Mouse (Mus musculus): ENCODE measurements around the gene Nfkb1. TPM values are rescaled to one million over a fixed set of nuclear protein-coding genes. Genes with fewer than 3 reads are reported as not detected.
A peak's percentile ranks its signal among the peaks of the same experiment; 100 is the strongest.

Nfkb1 gene
- total RNA-seq, 4 experiments from 2014 or later = 30.5 to 35.1 (median 32.8) TPM

GRCm38 (mm10) chr3:135702658-135703057 lies 11.3 kb upstream of the Nfkb1 start:
- no peak for DNase-seq (ENCODE audit: low spot score)

DNA sequence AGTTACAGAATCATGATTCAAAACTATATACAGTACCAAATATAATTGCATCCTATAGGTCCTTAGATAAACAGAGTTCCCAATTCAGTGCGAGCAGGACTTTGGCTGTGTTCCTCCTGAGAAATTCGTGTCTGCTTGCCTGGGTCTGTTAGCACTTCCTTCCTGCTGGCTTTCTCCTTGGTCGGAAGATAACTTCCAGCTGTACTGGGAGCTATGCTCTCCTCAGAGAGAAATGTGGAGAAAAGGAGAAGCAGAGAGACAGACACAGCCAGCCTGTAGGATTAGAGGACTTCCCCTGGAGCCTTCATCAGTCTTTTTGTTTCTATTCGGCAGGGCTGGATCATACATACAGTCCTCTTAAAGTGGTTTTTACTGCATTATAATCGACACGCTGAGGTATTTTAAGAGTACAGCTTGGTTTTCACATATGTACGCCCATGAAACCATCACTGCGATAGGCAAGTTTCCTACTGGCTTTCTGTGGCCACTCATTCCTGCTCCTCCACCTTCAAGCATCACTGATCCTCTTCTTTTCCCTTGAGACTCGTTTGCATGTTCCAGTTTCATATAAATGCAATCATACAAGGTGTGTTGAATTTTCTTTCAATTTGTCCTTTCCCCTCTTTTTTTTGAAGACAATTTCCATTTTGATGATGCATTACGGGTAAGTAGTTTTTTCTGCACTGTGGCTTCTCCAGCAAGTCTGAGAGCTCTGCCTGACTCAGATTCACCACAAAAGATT lies 8.3 kb upstream of the Nfkb1 start:
- DNase-seq (ENCODE audit: low spot score) = no peak

DNA sequence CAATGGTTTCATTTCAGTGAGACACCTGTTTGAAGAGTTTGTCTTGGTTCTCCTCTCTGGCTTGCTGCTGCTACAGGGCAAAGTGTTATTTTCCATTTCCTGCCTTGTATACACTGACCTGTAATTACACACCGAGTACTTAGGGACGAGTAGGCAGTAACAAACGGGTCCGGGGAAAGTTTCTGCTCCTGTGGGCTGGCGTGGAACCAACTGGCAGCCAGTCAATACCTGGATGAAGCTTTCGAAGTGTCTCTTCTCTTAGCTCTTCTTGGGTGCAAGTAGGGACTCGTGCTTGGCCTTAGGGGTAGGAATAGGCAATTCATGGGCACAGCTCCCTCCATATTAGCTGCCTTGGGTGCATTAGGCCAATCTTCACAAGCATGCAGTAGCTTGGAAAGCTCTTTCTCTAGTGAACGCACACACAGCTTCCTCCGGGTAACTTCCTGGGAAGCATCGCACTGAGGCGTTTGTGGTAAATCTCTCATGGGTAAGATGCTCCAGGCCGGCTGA lies 7.2 kb upstream of the Nfkb1 start:
- no peak for DNase-seq (ENCODE audit: low spot score)

DNA sequence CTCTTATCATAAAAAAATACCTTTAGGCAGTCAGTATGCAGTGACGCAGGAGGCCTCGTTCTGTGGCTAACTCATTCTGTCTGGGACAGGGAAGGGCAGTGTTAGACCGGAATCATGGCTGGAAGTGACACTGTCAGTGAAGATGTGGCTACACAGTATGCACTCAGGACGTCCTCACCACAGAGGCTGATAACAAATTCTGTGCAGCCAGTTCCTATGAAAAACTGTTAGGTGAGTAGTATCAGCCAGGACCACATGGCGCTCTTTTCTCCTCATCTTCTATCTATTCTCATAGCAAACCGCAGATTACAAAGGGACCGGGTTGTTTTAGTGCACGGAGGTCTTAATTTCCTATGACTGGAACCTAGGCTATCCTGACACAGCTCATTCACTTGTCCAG lies 4.9 kb upstream of the Nfkb1 start:
- no peak for DNase-seq (ENCODE audit: low spot score)

- DNase-seq (ENCODE audit: low spot score) = no peak
These were observed 1.7 kb upstream of the Nfkb1 start for GRCm38 (mm10) chr3:135692999-135693398.

DNA sequence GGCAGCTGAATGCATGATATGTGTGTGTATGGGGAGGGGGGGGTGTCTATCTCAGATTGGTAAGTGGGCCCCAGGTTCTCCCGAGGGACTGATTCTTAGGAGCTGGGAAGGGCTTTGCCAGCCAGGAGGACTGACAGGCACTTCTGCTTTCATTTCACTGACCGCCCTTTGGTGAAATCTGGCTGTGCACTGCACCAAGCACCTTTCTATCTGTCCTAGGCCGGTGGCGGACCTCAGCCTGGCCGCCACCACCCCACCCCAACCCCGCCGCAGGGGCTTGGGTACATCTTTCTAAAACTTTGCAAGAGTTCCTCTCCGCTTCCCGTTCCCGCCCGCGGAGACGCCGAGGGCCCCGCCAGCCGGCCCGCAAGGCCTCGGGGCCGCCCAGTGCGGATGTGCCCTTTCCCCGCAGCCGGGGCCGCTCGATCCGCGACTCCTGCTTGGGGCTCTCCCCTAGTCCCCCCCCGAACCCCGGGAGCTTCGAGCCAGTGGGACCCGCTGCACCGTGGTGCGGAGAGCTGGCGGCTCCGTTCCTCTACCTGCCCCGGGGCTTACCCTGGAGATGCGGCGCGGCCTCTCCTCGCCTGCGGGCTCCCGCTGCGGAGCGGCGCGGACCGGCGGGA lies 668 bp downstream of the Nfkb1 start:
- peak; percentile 51 for DNase-seq (ENCODE audit: low spot score)

DNA sequence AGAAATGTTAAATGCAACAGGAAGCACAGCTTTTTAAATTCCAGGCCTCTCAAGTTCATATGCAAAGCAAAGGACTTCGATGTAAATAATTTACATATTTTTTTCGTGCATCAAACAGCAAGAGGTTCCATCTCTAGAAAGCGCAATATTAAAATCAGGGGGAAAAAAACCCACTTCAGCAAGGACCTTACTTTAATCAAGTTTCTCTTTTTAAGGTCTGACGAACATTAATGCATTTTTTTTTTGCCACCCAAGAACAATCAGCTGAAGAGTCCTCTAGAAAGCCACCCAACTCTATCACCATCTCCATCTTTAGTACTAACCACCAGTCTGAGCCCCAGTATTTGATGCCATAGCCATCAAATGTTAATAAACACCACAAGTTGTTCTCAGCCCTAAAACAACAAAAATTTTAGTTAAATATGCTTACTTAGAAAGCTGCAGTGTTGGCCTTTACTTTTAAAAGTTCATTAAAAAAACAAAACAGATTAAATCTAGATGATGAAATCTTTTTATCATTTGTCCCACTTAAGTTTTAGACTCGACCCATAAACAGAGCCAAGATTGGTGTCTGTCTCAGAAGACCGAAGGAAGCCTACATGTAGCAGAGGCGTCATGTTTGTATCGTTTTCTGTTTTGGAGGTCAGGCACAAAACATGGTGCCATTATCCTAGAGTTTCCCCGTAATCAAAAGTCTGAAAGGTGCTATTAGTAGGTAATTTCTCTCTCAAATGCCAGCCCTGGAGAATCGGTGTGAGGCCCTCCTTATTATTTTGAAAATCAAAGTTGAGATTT lies 1.4 kb downstream of the Nfkb1 start:
- DNase-seq (ENCODE audit: low spot score) = no peak

DNA sequence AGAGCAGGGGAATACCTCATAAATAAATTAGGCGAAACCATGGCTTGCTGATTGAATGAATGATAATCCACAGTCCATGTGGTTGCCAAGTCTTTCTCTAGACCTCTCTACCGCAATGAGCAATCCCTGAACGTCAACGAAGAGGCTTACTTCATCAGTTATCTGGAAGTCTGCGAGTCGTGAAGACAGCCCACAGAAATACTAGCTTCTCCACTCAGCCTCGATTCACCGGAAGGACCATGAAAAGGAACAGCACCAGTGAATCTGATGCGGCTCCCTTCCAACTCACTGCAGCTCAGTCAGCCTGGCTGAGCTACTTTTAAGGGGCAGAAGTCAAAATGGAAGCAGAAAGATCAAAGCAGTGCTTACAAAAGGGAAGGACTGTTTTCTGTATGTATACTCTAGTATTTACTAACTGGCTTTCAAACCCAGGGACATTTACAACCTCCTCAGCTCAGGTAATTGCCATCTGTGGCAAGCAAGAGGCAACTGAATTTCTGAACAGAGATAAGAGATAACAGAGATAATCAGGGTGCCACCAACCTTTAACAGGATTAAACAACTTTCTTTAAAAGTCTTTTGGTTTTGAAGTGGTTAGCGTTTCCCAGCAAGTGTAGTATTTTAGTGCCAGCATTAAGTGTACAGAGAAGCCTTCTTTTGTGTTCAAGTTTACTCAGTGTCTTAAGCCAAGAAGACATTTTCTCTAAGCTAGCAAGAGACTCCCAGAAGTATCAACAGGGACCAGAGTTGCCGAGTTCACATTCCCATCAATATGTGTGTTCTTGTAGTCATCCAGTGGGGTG lies 2.2 kb downstream of the Nfkb1 start:
- DNase-seq (ENCODE audit: low spot score) = no peak

DNA sequence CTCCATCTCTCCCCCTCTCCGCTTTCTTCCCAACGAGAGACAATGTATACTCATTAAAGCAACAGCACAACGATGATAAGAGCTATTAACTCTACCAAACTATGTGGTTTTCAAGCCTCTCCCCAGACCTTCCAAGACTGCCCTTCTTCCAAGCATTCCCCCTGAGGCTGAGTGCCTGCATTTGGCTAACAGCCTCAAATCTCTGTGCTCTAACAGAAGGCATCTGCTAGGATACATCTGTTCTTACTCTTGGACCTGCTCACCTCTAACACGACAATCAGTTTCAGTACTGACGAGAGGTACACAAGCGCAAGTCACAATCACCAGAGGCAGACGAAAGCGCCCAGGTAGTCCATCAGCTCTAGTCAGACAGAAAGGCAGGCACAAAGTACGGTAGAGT lies 3.4 kb downstream of the Nfkb1 start:
- no peak for DNase-seq (ENCODE audit: low spot score)

DNA sequence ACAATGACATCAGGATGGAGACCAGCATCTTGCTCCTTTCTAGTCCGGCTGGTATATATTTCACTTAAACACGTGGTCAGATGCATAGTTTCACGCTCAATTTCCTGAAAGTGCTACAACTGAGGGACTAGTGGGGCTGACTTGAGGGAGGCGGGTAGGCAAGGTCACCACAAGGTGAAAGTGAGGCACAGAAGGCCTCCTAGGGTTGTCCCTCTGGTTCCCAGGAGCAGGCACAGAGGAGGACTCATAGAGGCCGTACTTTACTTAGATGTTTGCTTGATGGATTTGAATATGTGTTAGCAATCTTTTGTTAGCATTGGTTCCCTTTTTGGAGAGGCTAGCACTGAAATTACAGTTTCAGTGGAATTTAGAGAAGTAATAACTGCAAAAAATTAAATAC lies 4.9 kb downstream of the Nfkb1 start:
- no peak for DNase-seq (ENCODE audit: low spot score)

- no peak for DNase-seq (ENCODE audit: low spot score)
These were observed 8.1 kb downstream of the Nfkb1 start for GRCm38 (mm10) chr3:135683275-135683674.

- DNase-seq (ENCODE audit: low spot score) = no peak
These were observed 9.1 kb downstream of the Nfkb1 start for GRCm38 (mm10) chr3:135682240-135682639.

DNA sequence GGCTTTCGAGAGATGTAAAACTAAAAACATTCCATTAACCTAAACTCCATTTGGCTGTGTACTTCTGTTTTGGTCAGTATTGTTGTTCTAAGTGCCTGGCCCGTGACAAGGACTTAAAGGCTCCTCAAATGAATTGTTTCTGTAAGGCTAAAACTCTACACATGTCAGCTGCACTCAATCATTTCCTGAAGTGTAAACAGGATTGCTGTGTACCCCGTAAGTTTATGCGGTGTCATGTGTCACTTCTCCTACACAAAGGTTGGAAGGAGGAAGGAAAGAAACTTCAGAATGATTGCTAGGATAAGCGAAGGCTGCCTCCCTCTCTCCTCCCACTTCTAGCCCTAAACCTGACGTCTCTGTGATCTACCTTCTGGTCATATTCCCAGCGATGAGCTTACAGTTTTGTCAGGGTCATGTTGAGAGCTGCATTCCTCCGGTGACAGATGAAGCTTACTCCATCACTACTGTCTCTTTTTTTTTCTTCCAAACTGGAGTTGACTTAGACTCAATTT lies 10.0 kb downstream of the Nfkb1 start:
- DNase-seq (ENCODE audit: low spot score) = no peak

GRCm38 (mm10) chr3:135680213-135680843 lies 11.0 kb downstream of the Nfkb1 start:
- DNase-seq (ENCODE audit: low spot score) = no peak

DNA sequence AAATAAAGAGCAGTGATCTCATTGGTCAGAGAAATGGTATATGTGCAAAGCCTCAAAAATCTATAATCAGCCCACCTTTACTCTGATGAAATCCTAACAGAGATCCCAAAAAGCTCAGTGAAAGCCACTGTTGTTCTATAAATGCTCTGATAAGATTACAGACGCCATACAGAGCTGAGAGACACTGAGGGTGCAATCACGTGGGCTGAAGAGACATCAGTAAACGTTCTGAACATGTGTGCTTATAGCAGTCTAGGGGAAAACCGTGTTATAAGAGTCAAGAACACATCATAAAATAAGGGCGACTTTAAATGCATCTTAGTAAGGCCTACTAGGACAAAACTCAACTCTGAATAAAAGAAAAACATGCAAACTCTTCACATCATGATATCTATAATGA lies 14.3 kb downstream of the Nfkb1 start:
- no peak for DNase-seq (ENCODE audit: low spot score)

GRCm38 (mm10) chr3:135676364-135676763 lies 15.0 kb downstream of the Nfkb1 start:
- DNase-seq (ENCODE audit: low spot score) = no peak

DNA sequence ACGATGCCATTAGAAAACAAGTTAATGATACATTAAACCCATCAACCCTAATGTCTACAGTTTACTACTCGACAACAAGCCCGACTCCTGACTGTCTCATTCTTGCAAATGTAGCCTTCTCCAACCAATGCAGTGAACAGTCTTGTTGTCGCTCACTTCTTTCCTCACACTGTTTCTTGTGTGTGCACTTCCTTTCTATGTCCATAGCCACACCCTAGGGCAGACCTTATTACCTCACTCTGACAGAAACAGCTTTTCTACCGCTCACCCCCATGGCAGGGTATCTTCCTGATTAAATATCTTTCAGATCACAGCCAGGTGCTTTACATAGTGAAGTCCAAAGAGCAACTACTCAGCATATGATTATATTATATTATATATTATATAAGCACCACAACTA lies 15.9 kb downstream of the Nfkb1 start:
- DNase-seq (ENCODE audit: low spot score) = no peak

- peak; percentile 37 for DNase-seq (ENCODE audit: low spot score)
These were observed 16.5 kb downstream of the Nfkb1 start for GRCm38 (mm10) chr3:135674716-135675392.

DNA sequence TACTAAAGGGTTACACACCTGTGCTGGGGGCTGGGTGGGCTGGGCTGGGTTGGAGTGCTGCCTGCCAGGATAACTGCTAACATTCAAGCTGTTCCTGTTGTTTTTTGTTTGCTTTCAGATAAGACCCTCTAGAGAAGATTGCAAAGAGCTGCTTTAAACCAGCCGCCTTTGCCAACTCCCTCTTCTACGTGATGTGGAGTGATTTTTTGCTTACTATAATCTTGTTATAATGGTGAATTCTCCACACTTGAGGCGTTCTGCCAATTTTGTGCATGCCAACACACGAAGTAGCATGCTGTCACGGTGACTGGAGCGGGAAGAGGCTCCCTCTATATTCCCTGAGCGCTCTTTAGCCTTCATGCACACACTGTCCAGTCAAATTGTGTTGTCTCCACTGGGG lies 17.7 kb downstream of the Nfkb1 start:
- no peak for DNase-seq (ENCODE audit: low spot score)

- no peak for DNase-seq (ENCODE audit: low spot score)
These were observed 18.3 kb downstream of the Nfkb1 start for GRCm38 (mm10) chr3:135673041-135673440.

All from heart, adult 8-10 months (tissue).